Mouse (Mus musculus): ENCODE measurements around the gene Gsg1l2. TPM values are rescaled to one million over a fixed set of nuclear protein-coding genes. Genes with fewer than 3 reads are reported as not detected.
A peak's percentile ranks its signal among the peaks of the same experiment; 100 is the strongest.

The Gsg1l2 gene
- polyA plus RNA-seq, 1 experiment from 2014 or later = not detected

- no peak for ATAC-seq (ENCODE audit: low FRiP score)
- WGBS = 29% methylated on average over 8 of the region's 8 CpGs
These were observed 1.8 kb upstream of the Gsg1l2 start for GRCm38 (mm10) chr11:67772577-67772976.

GRCm38 (mm10) chr11:67790182-67790581, 15.8 kb downstream of the Gsg1l2 start:
- Histone ChIP-seq H3K4me2 (no peak overlapping the region), H3K9ac (no peak overlapping the region), H3K27me3 (no peaks in the 10 kb centered on the region), H3K9me3 (no peaks in the 10 kb centered on the region), H3K27ac (no peak overlapping the region), H3K4me3 (no peak overlapping the region), H3K36me3 (no peaks in the 10 kb centered on the region), H3K4me1 (replicated peaks) (no peaks in the 10 kb centered on the region)
- ATAC-seq (ENCODE audit: low FRiP score) = no peak
- WGBS = 86% methylated on average over 11 of the region's 11 CpGs

More at GRCm38 (mm10) chr11:67772577-67772976, 1.8 kb upstream of the Gsg1l2 start:
- Histone ChIP-seq H3K4me1 (replicated peaks) (no peaks in the 10 kb centered on the region), H3K9me3 (no peaks in the 10 kb centered on the region), H3K9ac (no peak overlapping the region), H3K27me3 (no peaks in the 10 kb centered on the region; the same call in 1 of the 2 replicates), H3K4me3 (no peak overlapping the region), H3K27ac (no peak overlapping the region), H3K36me3 (no peaks in the 10 kb centered on the region), H3K4me2 (no peak overlapping the region)

- no peak for ATAC-seq (ENCODE audit: low FRiP score)
- H3K4me3 ChIP-seq = no peak within 1 kb of the TSS
- WGBS = 79% methylated on average over 7 of the region's 7 CpGs
- no peak within 1 kb of the TSS for H3K9ac ChIP-seq
- H3K27me3 ChIP-seq = no peaks in the 10 kb centered on the region
- no peaks in the 10 kb centered on the region for H3K36me3 ChIP-seq
- H3K4me1 ChIP-seq (replicated peaks) = no peaks in the 10 kb centered on the region
- H3K9me3 ChIP-seq = no peaks in the 10 kb centered on the region
- no peak within 1 kb of the TSS for H3K27ac ChIP-seq
- no peak within 1 kb of the TSS for H3K4me2 ChIP-seq
These were observed 23.5 kb downstream of the Gsg1l2 start, which contains the start of gene Dhrs7c for GRCm38 (mm10) chr11:67797931-67798330. Gene Dhrs7c (plus strand): TSS chr11:67798187.

GRCm38 (mm10) chr11:67800130-67800723, 25.8 kb downstream of the Gsg1l2 start:
- Histone ChIP-seq H3K36me3 (no peaks in the 10 kb centered on the region), H3K4me1 (replicated peaks) (no peaks in the 10 kb centered on the region), H3K27me3 (no peaks in the 10 kb centered on the region), H3K9me3 (no peaks in the 10 kb centered on the region), H3K27ac (no peak overlapping the region), H3K4me2 (no peak overlapping the region), H3K4me3 (no peak overlapping the region), H3K9ac (no peak overlapping the region)
- ATAC-seq (ENCODE audit: low FRiP score) = no peak

- no peak overlapping the region for H3K4me3 ChIP-seq
- H3K9me3 ChIP-seq = no peaks in the 10 kb centered on the region
- no peaks in the 10 kb centered on the region for H3K4me1 ChIP-seq (replicated peaks)
- 83% methylated on average over 8 of the region's 8 CpGs for whole genome bisulfite sequencing
- no peak for ATAC-seq (ENCODE audit: low FRiP score)
- H3K27me3 ChIP-seq = no peaks in the 10 kb centered on the region
- H3K4me2 ChIP-seq = no peak overlapping the region
- H3K36me3 ChIP-seq = no peaks in the 10 kb centered on the region
- no peak overlapping the region for H3K9ac ChIP-seq
- H3K27ac ChIP-seq = no peak overlapping the region
These were observed 26.8 kb downstream of the Gsg1l2 start for GRCm38 (mm10) chr11:67801169-67801568.

GRCm38 (mm10) chr11:67805538-67805937, 31.1 kb downstream of the Gsg1l2 start:
- no peak overlapping the region for H3K4me3 ChIP-seq
- H3K27ac ChIP-seq = no peak overlapping the region
- H3K4me2 ChIP-seq = no peak overlapping the region
- no peaks in the 10 kb centered on the region for H3K9me3 ChIP-seq
- 97% methylated on average over 1 of the region's 1 CpGs for WGBS
- H3K36me3 ChIP-seq = no peaks in the 10 kb centered on the region
- no peaks in the 10 kb centered on the region for H3K27me3 ChIP-seq
- H3K9ac ChIP-seq = no peak overlapping the region
- ATAC-seq (ENCODE audit: low FRiP score) = no peak
- no peaks in the 10 kb centered on the region for H3K4me1 ChIP-seq (replicated peaks)

- Histone ChIP-seq H3K4me1 (replicated peaks) (no peaks in the 10 kb centered on the region), H3K4me3 (no peak overlapping the region), H3K27ac (no peak overlapping the region), H3K27me3 (no peaks in the 10 kb centered on the region), H3K9me3 (no peaks in the 10 kb centered on the region), H3K4me2 (no peak overlapping the region), H3K9ac (no peak overlapping the region), H3K36me3 (no peaks in the 10 kb centered on the region)
- ATAC-seq (ENCODE audit: low FRiP score) = no peak
- 87% methylated on average over 11 of the region's 11 CpGs for WGBS
These were observed 32.6 kb downstream of the Gsg1l2 start for GRCm38 (mm10) chr11:67806832-67807597.

- ATAC-seq (ENCODE audit: low FRiP score) = no peak
- no peak overlapping the region for H3K4me2 ChIP-seq
- 73% methylated on average over 5 of the region's 5 CpGs for WGBS
- H3K9ac ChIP-seq = no peak overlapping the region
- H3K36me3 ChIP-seq = no peaks in the 10 kb centered on the region
- no peaks in the 10 kb centered on the region for H3K27me3 ChIP-seq
- no peaks in the 10 kb centered on the region for H3K4me1 ChIP-seq (replicated peaks)
- H3K27ac ChIP-seq = no peak overlapping the region
- no peaks in the 10 kb centered on the region for H3K9me3 ChIP-seq
- H3K4me3 ChIP-seq = no peak overlapping the region
These were observed 33.6 kb downstream of the Gsg1l2 start for GRCm38 (mm10) chr11:67808051-67808450.

- H3K9ac ChIP-seq = no peak overlapping the region
- no peaks in the 10 kb centered on the region for H3K4me1 ChIP-seq (replicated peaks)
- no peak overlapping the region for H3K27ac ChIP-seq
- H3K36me3 ChIP-seq = no peaks in the 10 kb centered on the region
- WGBS = 87% methylated on average over 6 of the region's 6 CpGs
- H3K4me3 ChIP-seq = no peak overlapping the region
- no peak for ATAC-seq (ENCODE audit: low FRiP score)
- no peaks in the 10 kb centered on the region for H3K27me3 ChIP-seq
- no peaks in the 10 kb centered on the region for H3K9me3 ChIP-seq
- H3K4me2 ChIP-seq = no peak overlapping the region
These were observed 37.1 kb downstream of the Gsg1l2 start for GRCm38 (mm10) chr11:67811535-67811934.

- 0 out of 2 replicates have a peak, but pooled peaks have one; percentile 32 for ATAC-seq (ENCODE audit: low FRiP score)
- 22% methylated on average over 5 of the region's 5 CpGs for WGBS
- Histone ChIP-seq H3K36me3 (no peaks in the 10 kb centered on the region), H3K4me1 (replicated peaks) (peaks cover 8% of the 10 kb centered on the region), H3K27me3 (no peaks in the 10 kb centered on the region), H3K9ac (peak overlapping the region; percentile 64), H3K4me2 (peak overlapping the region; percentile 46), H3K27ac (no peak overlapping the region), H3K9me3 (no peaks in the 10 kb centered on the region), H3K4me3 (no peak overlapping the region)
These were observed 45.2 kb downstream of the Gsg1l2 start for GRCm38 (mm10) chr11:67819604-67820003.

- Histone ChIP-seq H3K9me3 (no peaks in the 10 kb centered on the region), H3K4me2 (no peak overlapping the region; the same call in 1 of the 2 replicates), H3K4me3 (no peak overlapping the region), H3K36me3 (no peaks in the 10 kb centered on the region), H3K27ac (no peak overlapping the region), H3K4me1 (replicated peaks) (peaks cover 8% of the 10 kb centered on the region), H3K9ac (no peak overlapping the region), H3K27me3 (no peaks in the 10 kb centered on the region)
- ATAC-seq (ENCODE audit: low FRiP score) = no peak
- WGBS = 26% methylated on average over 4 of the region's 4 CpGs
These were observed 45.8 kb downstream of the Gsg1l2 start for GRCm38 (mm10) chr11:67820221-67820620.

- no peaks in the 10 kb centered on the region for H3K9me3 ChIP-seq
- ATAC-seq (ENCODE audit: low FRiP score) = no peak
- no peak overlapping the region for H3K9ac ChIP-seq
- 91% methylated on average over 6 of the region's 6 CpGs for WGBS
- H3K4me1 ChIP-seq (replicated peaks) = peaks cover 8% of the 10 kb centered on the region
- H3K27ac ChIP-seq = no peak overlapping the region
- H3K4me2 ChIP-seq = no peak overlapping the region
- H3K36me3 ChIP-seq = no peaks in the 10 kb centered on the region
- H3K27me3 ChIP-seq = no peaks in the 10 kb centered on the region
- H3K4me3 ChIP-seq = no peak overlapping the region
These were observed 47.2 kb downstream of the Gsg1l2 start for GRCm38 (mm10) chr11:67821560-67821959.

Measured in hindbrain, embryonic 13.5 days (tissue).